Mouse (Mus musculus) bone marrow, adult 2 months (tissue): ENCODE data around the gene C3.

ENCODE experiments used
- CTCF ChIP-seq: fragments of 200-500 bp; IDR thresholded peaks from 2 replicates; pipeline ENCODE4 v1.5.1; 2011; ENCODE audit warnings: low read length, control low read depth; ENCODE audit not compliant: control insufficient read depth, insufficient read depth
- POLR2A ChIP-seq: fragments of 200-500 bp; IDR thresholded peaks from 2 replicates; pipeline ENCODE4 v1.6.1; 2011; ENCODE audit warnings: low read depth, mild to moderate bottlenecking, control low read depth, low read length, borderline replicate concordance; ENCODE audit not compliant: control insufficient read depth

DNA sequence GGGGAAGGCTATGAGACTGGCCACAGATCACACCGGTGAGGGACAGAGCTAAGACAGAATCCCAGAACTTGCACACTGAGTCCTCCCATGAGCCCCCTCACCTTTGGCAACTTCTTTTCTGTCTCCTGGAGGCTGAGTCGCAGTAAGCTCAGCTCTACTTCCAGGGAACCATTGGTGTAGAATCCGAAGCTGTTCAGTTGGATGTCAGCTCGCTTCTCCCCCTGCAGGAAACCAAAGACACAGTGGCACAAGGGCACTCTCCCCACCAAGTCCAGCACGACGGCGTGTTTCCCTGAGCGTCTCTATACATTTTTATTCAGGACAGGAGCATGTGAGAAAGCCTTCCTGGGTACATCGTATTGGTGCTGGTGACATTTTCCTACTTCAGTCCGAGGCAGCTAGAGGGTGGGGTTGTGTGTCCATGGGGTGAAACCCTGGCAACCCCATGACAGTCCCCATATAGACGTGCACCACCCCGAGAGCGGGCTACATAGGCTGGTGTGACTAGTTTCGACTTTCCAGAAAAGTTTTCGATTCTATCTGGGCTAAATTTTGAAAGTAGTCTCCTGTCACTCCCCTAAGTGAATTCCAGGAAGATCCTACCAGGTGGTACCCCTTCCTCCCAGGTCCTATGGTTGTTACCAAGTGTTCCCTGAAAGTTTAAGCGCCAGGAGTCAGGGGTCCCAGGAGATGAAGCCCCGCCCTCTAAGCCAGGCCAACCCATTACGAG is 18.9 kb upstream of the C3 start:
- no peak for TF ChIP-seq POLR2A
- no peak for TF ChIP-seq CTCF
